Comparison of ENCODE assay signal across 20 mouse cellular contexts in genomic region chr6:114321146-114321545, GRCm38 (mm10). TPM values are rescaled to one million over a fixed set of nuclear protein-coding genes. Genes with fewer than 3 reads are reported as not detected.
DNase-seq lines count a peak whose midpoint lies in the region; ATAC-seq and TF ChIP-seq lines count a peak whose summit lies in the region.
"Had no signal": no experiment of that assay in that cellular context is flagged by ENCODE, and none has a peak within 500 bp of the region (broad histone marks: within the 10 kb centered on the region; RNA-seq: fewer than 3 reads in every experiment).

No protein-coding gene starts in this region.

- H3K4me3 ChIP-seq in hindbrain, postnatal 0 days (ENCODE audit: low read length), result no peak overlapping the region
- no peak overlapping the region for H3K4me3 ChIP-seq in hindbrain, embryonic 14.5 days (replicated peaks; ENCODE audit: low read length)
- H3K4me3 ChIP-seq in liver, postnatal 0 days (ENCODE audit: low read depth, low read length), result no peak overlapping the region
- H3K4me3 ChIP-seq in liver, embryonic 12.5 days, result no peak overlapping the region
- H3K4me3 ChIP-seq: forebrain, embryonic 10.5 days; heart, embryonic 15.5 days; hindbrain, embryonic 10.5 days; intestine, embryonic 15.5 days; limb, embryonic 13.5 days had no signal

- H3K27me3 ChIP-seq in hindbrain, postnatal 0 days (ENCODE audit: insufficient read depth, low read length), result no peaks in the 10 kb centered on the region
- no peaks in the 10 kb centered on the region for H3K27me3 ChIP-seq in hindbrain, embryonic 14.5 days (ENCODE audit: control insufficient read depth, insufficient read depth, low read length)
- no peaks in the 10 kb centered on the region for H3K27me3 ChIP-seq in liver, postnatal 0 days (ENCODE audit: insufficient read depth, low read length)
- H3K27me3 ChIP-seq in liver, embryonic 12.5 days (replicated peaks), result no peaks in the 10 kb centered on the region
- H3K27me3 ChIP-seq: heart, embryonic 15.5 days; intestine, embryonic 15.5 days; limb, embryonic 13.5 days had no signal

- H3K4me1 ChIP-seq in hindbrain, postnatal 0 days (ENCODE audit: insufficient read depth, low read length), result no peaks in the 10 kb centered on the region
- 0 out of 2 replicates have a peak, but pooled peaks cover 7% of the 10 kb centered on the region for H3K4me1 ChIP-seq in hindbrain, embryonic 14.5 days (replicated peaks; ENCODE audit: control insufficient read depth, insufficient read depth, low read length)
- no peaks in the 10 kb centered on the region for H3K4me1 ChIP-seq in liver, postnatal 0 days (ENCODE audit: insufficient read depth)
- H3K4me1 ChIP-seq in liver, embryonic 12.5 days, result no peaks in the 10 kb centered on the region
- H3K4me1 ChIP-seq: heart, embryonic 15.5 days; intestine, embryonic 15.5 days; limb, embryonic 13.5 days had no signal

- no peaks in the 10 kb centered on the region for H3K9me3 ChIP-seq in hindbrain, postnatal 0 days (ENCODE audit: low read length)
- H3K9me3 ChIP-seq in hindbrain, embryonic 14.5 days (ENCODE audit: control insufficient read depth, low read length), result no peaks in the 10 kb centered on the region
- H3K9me3 ChIP-seq in liver, postnatal 0 days (ENCODE audit: low read length), result no peaks in the 10 kb centered on the region
- 0 out of 2 replicates have a peak, but pooled peaks cover 7% of the 10 kb centered on the region for H3K9me3 ChIP-seq in liver, embryonic 12.5 days (replicated peaks)
- H3K9me3 ChIP-seq: heart, embryonic 15.5 days; hindbrain, embryonic 10.5 days; intestine, embryonic 15.5 days; limb, embryonic 13.5 days had no signal

- no peak for TF ChIP-seq EP300 in liver, postnatal 0 days (IDR thresholded peaks at IDR 0.05; ENCODE audit: low read depth)

- H3K36me3 ChIP-seq in hindbrain, postnatal 0 days (ENCODE audit: insufficient read depth, low read length), result peaks cover 3% of the 10 kb centered on the region; the same call in 1 of the 2 replicates
- H3K36me3 ChIP-seq in hindbrain, embryonic 14.5 days (replicated peaks; ENCODE audit: control insufficient read depth, insufficient read depth), result peaks cover 8% of the 10 kb centered on the region; the same call in 1 of the 2 replicates
- H3K36me3 ChIP-seq in liver, postnatal 0 days (replicated peaks; ENCODE audit: insufficient read depth, low read length), result no peaks in the 10 kb centered on the region
- no peaks in the 10 kb centered on the region for H3K36me3 ChIP-seq in liver, embryonic 12.5 days
- H3K36me3 ChIP-seq: forebrain, embryonic 10.5 days; G1E; heart, embryonic 15.5 days; hindbrain, embryonic 10.5 days; intestine, embryonic 15.5 days; limb, embryonic 13.5 days had no signal

- H3K27ac ChIP-seq in hindbrain, postnatal 0 days, result no peak overlapping the region
- H3K27ac ChIP-seq in hindbrain, embryonic 14.5 days, result no peak overlapping the region
- H3K27ac ChIP-seq in liver, postnatal 0 days (ENCODE audit: low read depth), result no peak overlapping the region
- no peak overlapping the region for H3K27ac ChIP-seq in liver, embryonic 12.5 days
- H3K27ac ChIP-seq: forebrain, embryonic 10.5 days; heart, embryonic 15.5 days; hindbrain, embryonic 10.5 days; intestine, embryonic 15.5 days; limb, embryonic 13.5 days had no signal

- H3K9ac ChIP-seq in hindbrain, postnatal 0 days (replicated peaks; ENCODE audit: low read length), result no peak overlapping the region
- no peak overlapping the region for H3K9ac ChIP-seq in hindbrain, embryonic 14.5 days
- H3K9ac ChIP-seq in liver, postnatal 0 days (replicated peaks), result no peak overlapping the region
- no peak overlapping the region for H3K9ac ChIP-seq in liver, embryonic 12.5 days
- H3K9ac ChIP-seq: heart, embryonic 15.5 days; intestine, embryonic 15.5 days; limb, embryonic 13.5 days had no signal

- H3K4me2 ChIP-seq in hindbrain, postnatal 0 days (ENCODE audit: low read depth, low read length), result no peak overlapping the region
- no peak overlapping the region for H3K4me2 ChIP-seq in hindbrain, embryonic 14.5 days (replicated peaks)
- no peak overlapping the region for H3K4me2 ChIP-seq in liver, postnatal 0 days (ENCODE audit: low read depth, low read length)
- H3K4me2 ChIP-seq in liver, embryonic 12.5 days, result no peak overlapping the region
- H3K4me2 ChIP-seq: heart, embryonic 15.5 days; intestine, embryonic 15.5 days; limb, embryonic 13.5 days had no signal

- TF ChIP-seq CTCF in hindbrain, postnatal 0 days (IDR thresholded peaks at IDR 0.05; ENCODE audit: low read depth), result peak; percentile 61
- peak; percentile 48 for TF ChIP-seq CTCF in liver, postnatal 0 days (IDR thresholded peaks at IDR 0.05; ENCODE audit: low read depth)

- WGBS in hindbrain, postnatal 0 days, result 94% methylated on average over 3 of the region's 3 CpGs
- WGBS in hindbrain, embryonic 14.5 days, result 93% methylated on average over 3 of the region's 3 CpGs
- WGBS in liver, postnatal 0 days (ENCODE audit: insufficient replicate concordance), result 87% methylated on average over 3 of the region's 3 CpGs
- 90% methylated on average over 3 of the region's 3 CpGs for WGBS in liver, embryonic 12.5 days (ENCODE audit: insufficient replicate concordance)

- ATAC-seq in hindbrain, postnatal 0 days, result no peak
- no peak for ATAC-seq in hindbrain, embryonic 14.5 days (ENCODE audit: low FRiP score)
- no peak for ATAC-seq in liver, postnatal 0 days
- no peak for ATAC-seq in liver, embryonic 12.5 days
- ATAC-seq: intestine, embryonic 15.5 days had no signal

- DNase-seq in hindbrain, postnatal 0 days (ENCODE audit: low spot score), result no peak
- DNase-seq in hindbrain, embryonic 14.5 days (ENCODE audit: low spot score), result no peak
- no peak for DNase-seq in liver, postnatal 0 days
- peak; percentile 38 for DNase-seq in ES-CJ7 (ENCODE audit: low read depth, low spot score)
- DNase-seq in ZHBTc4 (ENCODE audit: low read depth, low spot score), result peak; percentile 50
- no peak for DNase-seq in adrenal gland, postnatal 10 days
- DNase-seq: cerebellum, adult 2 months; gastrocnemius, postnatal 14 days; heart, adult 18-20 months; kidney, postnatal 14 days; lung, postnatal 4 days had no signal

RNA-seq across cellular contexts. Expression of gene Slc6a1, which starts 38.7 kb away (rescaled TPM):
- 433 and 470 TPM in 2 replicates for total RNA-seq in hindbrain, postnatal 0 days (2014; rRNA removed)
- polyA plus RNA-seq in hindbrain, postnatal 0 days (2015; fragmentation: Nextera tagmentation; extraction: Ambion mirVana), result 176 and 177 TPM in 2 replicates
- 135 and 154 TPM in 2 replicates for polyA plus RNA-seq in hindbrain, embryonic 14.5 days (2014; fragmentation: Nextera tagmentation; extraction: Ambion mirVana)
- polyA plus RNA-seq in liver, postnatal 0 days (2015; fragmentation: Nextera tagmentation; extraction: Ambion mirVana), result not detected in 2 replicates
- not detected in 2 replicates for polyA plus RNA-seq in liver, embryonic 12.5 days (2016; fragmentation: Nextera tagmentation; extraction: Ambion mirVana)
- under 1 TPM; 0.06 to 0.27 TPM for total RNA-seq in adrenal gland, postnatal 10 days (2021)
- polyA plus RNA-seq: C2C12; G1E; stomach, embryonic 16.5 days had no signal

Comparison
In these comparisons a context has a peak if more than half of its experiments do, and no peak if none do; other contexts are left out.
1. DNase-seq: peak in ES-CJ7 (single experiment) and ZHBTc4 (single experiment); none in hindbrain, postnatal 0 days (single experiment), hindbrain, embryonic 14.5 days (single experiment), liver, postnatal 0 days (single experiment) and adrenal gland, postnatal 10 days (single experiment).
2. RNA of gene Slc6a1, which starts 38.7 kb away (polyA plus RNA-seq): 176 to 177 TPM in hindbrain, postnatal 0 days and 135 to 154 TPM in hindbrain, embryonic 14.5 days; not detected in liver, postnatal 0 days and not detected in liver, embryonic 12.5 days; every median in the first group is over 100 times any median in the second.